Mouse (Mus musculus): ENCODE data around the gene Pus7.

Gene Pus7

GRCm38 (mm10) chr5:23782931-23783877, at the start of gene Pus7:
Pus7 (minus strand) TSS chr5:23783711.
- DNase-seq (ENCODE audit: low read depth, low spot score) = peak; percentile 91

- no peak for DNase-seq (ENCODE audit: low read depth, low spot score)
These were observed 47.6 kb upstream of the Pus7 start for GRCm38 (mm10) chr5:23830897-23831752.

DNA sequence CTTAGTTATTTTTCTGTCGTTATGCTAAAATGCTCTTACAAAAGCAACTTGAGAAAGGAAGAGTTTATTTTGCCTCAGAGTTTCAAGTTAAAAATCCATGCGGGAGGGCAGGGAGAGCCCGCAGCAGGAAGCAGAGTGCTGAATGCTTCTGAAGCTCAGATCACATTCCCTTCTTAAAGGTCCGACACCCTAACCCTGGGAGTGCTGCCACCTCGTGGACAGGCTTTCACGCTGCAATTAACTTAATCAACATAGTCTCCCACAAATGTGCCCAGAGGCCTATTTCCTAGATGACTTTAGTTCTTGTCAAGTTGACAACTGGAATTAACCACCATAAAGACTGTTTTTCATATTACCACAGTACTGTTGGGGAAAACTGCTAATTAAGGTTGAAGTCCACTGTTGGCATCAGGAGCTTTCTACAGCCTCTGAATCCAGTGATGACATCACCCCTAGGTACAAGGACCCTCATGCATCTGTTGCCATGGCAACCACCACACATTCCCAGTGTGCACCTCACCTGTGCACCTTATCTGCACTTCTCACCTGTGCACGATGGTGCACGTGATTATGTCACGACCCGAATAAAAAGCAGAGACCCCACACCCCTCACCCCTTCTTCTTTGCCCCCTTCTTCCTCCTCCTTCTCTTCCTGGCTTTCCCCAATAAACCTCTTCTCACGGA, 43.0 kb upstream of the Pus7 start:
- peak; percentile 84 for DNase-seq (ENCODE audit: low read depth, low spot score)

- DNase-seq (ENCODE audit: low read depth, low spot score) = no peak
These were observed 40.7 kb upstream of the Pus7 start for GRCm38 (mm10) chr5:23824171-23824733.

GRCm38 (mm10) chr5:23822306-23822705, 38.8 kb upstream of the Pus7 start:
- no peak for DNase-seq (ENCODE audit: low read depth, low spot score)

- no peak for DNase-seq (ENCODE audit: low read depth, low spot score)
These were observed 33.2 kb upstream of the Pus7 start for GRCm38 (mm10) chr5:23816681-23817080.

DNA sequence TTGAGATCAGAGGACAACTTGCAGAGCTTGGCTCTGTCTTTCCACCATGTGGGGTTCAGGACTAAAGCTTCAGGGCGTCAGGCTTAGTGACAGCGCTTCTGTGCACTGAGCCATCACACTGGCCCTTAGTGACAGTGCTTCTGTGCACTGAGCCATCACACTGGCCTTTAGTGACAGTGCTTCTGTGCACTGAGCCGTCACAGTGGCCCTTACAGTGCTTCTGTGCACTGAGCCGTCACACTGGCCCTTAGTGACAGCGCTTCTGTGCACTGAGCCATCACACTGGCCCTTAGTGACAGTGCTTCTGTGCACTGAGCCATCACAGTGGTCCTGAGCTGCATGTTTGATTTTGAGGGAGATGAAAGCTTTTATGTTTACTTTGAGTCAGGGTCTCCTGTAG, 31.3 kb upstream of the Pus7 start:
- DNase-seq (ENCODE audit: low read depth, low spot score) = no peak

DNA sequence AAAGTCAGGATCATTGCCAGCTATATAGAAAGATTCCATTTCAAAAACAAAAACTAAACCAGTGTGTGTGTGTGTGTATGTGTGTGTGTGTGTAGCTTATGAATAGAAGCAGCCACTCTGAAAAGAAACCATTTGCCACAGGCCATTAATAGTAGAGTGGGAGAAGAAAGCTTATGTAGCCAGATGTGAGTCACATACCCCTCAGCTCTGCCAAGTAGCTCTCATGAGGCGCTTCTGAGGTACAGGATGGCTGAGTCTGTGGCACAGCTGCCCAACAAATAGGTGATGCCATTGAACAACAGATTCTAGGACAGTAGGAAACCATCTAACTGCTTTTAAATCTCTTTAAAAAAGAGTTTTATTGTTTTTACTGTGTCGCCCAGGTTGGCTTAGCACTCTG, 9.2 kb upstream of the Pus7 start:
- no peak for DNase-seq (ENCODE audit: low read depth, low spot score)

- DNase-seq (ENCODE audit: low read depth, low spot score) = no peak
These were observed 5.6 kb upstream of the Pus7 start for GRCm38 (mm10) chr5:23789078-23789612.

DNA sequence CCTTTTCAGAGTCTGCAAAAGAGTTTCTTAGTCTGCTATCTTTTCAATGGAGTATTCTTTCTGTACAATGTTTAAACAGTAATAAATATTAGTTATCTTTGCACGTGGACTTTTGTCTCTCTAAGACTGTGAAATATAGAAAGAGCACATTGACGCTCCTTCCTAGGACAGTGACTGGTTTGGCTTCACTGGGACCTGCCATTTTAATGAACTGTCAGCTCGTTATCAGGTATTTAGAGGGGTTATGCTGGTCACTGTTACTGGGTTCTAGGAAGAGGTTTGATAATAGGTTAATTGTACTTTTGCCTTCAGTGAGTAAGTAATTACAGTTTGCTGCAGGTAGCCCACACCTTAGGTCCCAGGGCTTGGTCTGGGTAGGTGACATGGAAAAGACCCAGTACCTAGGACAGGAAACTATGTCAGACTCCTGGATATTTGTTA, 4.9 kb upstream of the Pus7 start:
- DNase-seq (ENCODE audit: low read depth, low spot score) = no peak

DNA sequence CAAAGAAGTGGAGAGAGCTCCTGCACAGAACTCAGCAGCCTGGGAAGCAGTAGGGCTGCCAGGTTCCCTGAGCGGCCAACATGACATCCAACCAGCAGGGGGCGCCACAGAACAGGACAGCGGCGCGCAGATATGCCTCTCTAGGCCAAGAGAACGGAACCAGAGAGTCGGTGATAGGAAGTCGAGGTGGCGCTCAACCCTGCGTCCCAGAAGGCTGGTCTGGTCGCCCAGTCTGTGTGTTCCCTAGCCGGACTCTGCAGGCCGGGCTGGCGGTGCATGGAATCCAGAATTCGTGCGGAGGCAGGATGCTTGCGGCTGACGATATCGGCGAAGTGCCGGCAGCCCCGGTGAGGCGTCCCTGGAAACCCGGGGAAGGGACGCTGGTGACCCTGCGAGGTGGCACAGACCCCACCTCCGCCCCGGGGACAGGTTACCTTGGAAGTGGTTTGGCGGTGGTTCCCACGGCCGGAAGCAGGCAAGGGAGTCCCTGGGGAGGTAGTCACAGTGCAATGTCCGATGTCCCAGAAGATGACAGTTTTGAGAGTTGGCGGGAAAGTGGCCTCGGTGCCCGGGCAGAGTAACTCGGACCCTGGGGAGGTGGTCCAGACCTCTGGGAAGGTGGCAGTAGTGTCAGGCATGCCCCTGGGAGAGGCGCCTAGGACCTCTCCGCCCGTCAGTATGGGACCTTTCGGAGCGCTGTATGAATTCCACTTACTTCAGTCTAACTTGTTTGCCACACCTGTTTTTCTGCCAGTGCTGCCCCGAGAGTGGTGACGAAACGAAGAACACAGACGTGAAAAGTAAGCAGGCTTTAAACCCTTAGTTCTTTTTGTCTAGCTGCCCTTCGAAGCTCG, 4.3 kb upstream of the Pus7 start, which contains the start of gene Rint1:
Gene Rint1 (plus strand): TSS at position 176 of the 854 bp plus-strand sequence.
- peak; percentile 97 for DNase-seq (ENCODE audit: low read depth, low spot score)

DNA sequence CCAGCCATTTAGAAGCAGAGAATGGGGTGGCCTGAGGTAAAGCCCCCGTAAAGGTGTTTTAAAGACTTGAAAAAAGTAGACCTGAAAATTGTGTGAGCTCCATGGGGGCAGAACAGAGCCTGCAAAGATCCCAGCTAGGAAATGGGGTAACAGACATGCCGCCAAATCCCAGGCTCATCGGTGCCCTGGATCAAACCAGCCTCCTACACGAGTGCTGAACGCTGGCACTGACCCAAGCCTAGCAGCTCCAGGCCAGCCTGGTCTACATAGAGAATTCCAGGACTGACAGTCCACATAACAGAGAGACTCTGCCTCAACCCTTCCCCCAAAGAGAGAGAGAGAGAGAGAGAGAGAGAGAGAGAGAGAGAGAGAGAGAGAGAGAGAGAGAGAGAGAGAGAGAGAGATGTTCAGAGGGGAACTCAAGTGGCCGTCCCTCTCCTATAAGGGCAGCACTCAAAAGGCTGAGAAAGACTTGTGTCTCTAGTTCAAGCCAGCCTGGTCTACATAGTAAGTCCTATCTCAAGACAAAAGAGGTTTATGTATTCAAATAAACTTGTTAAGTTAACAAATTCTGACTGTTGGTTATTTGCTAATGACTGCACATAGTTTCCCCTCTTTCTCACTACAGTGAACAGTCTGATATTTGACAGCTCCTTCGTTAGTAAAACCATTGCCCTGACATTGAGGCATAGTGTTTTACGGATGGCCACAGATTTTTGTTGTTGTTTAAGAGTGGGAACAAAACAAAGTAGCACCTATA, 1.3 kb downstream of the Pus7 start:
- DNase-seq (ENCODE audit: low read depth, low spot score) = no peak

DNA sequence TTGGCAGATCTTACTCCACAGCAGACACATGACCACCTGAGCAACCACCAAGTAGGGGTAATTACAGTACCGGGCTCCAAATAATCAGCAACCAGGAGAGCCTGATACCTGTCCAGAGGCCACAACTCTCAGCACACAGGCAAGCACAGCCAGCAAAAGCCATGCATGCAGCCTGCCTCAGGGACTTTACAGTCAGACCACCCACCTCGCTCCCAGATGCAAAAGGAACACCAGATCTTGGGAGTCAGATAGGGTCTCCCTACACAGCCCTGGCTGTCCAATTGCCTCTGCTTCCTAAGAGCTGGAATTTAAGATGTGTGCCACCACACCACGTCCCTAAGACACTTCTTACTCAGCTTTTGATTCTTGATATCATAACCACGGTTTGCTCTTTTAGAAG, 2.3 kb downstream of the Pus7 start:
- DNase-seq (ENCODE audit: low read depth, low spot score) = no peak

DNA sequence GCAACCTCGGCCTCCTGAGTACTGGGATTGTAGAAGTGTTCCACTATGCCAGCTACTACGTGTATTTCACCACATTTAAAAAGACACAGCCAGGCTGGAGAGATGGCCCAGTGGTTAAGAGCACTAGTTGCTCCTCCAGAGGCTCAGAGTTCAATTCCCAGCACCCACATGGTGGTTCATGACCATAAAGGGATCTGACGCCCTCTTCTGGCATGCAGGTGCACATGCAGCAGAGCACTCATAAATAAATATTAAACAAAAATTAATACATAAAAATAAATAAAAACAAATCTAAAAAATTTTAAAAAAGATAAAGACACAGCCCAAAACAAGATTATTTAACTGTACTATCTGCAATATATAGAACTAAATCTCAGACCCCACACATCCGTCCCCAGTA, 3.0 kb downstream of the Pus7 start:
- DNase-seq (ENCODE audit: low read depth, low spot score) = peak; percentile 10

DNA sequence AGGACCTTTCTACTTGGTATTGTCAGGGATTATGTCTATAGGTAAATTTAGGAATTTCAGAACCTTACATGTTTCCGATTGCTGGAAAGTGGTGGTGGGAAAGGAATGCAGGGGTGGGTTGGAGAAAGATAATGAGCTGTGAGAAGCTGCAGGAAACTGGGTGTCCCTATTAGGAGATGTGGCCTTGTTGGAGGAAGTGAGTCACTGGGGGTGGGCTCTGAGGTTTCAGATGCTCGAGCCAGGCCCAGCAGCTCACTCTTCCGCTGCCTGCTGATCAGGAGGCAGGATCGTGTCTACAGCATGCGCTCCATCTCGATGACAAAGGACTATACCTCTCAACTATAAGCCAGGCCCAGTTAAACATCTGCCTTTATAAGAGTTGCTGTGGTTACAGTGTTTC, 9.3 kb downstream of the Pus7 start:
- DNase-seq (ENCODE audit: low read depth, low spot score) = no peak

- DNase-seq (ENCODE audit: low read depth, low spot score) = no peak
These were observed 12.4 kb downstream of the Pus7 start for GRCm38 (mm10) chr5:23771105-23771504.

- DNase-seq (ENCODE audit: low read depth, low spot score) = no peak
These were observed 19.0 kb downstream of the Pus7 start for GRCm38 (mm10) chr5:23764557-23764956.

GRCm38 (mm10) chr5:23762531-23762930, 21.0 kb downstream of the Pus7 start:
- DNase-seq (ENCODE audit: low read depth, low spot score) = no peak

- DNase-seq (ENCODE audit: low read depth, low spot score) = peak; percentile 62
These were observed 24.9 kb downstream of the Pus7 start for GRCm38 (mm10) chr5:23758633-23759032.

Data from CD4-positive, CD25-positive, alpha-beta regulatory T cell, adult 2 months (primary cell).